8 mouse cellular contexts compared by ENCODE assay signal in genomic region chr7:67848589-67849508, GRCm38 (mm10).
DNase-seq lines count a peak whose midpoint lies in the region; ATAC-seq lines count a peak whose summit lies in the region.

No protein-coding gene starts in this region.

- peak; percentile 17 to 24 for DNase-seq in adrenal gland, adult 18-20 months (ENCODE audit: low spot score in 2 of 2)
- DNase-seq in embryo, embryonic 10.5 days (ENCODE audit: low spot score) = peak; percentile 91
- DNase-seq in gastrocnemius, postnatal 25 days = peak; percentile 46
- peak; percentile 50 for DNase-seq in hindlimb bud, embryonic 11.5 days (ENCODE audit: extremely low spot score, low read depth, low spot score)
- peak; percentile 67 to 68 for DNase-seq in left cerebral cortex, adult 18-20 months (ENCODE audit: low spot score in 2 of 2)
- DNase-seq in lung, postnatal 10 days = peak; percentile 82
- peak; percentile 71 for DNase-seq in right cerebral cortex, adult 18-20 months

- ATAC-seq in activated CD4-positive, CD25-positive, alpha-beta regulatory T cell, adult 4 months = no peak

Comparison
In these comparisons a context has a peak if more than half of its experiments do, and no peak if none do; other contexts are left out.
1. DNase-seq: peak in every context shown above with its lines; median percentile 91 in embryo, embryonic 10.5 days; 82 in lung, postnatal 10 days; 71 in right cerebral cortex, adult 18-20 months; 68 in left cerebral cortex, adult 18-20 months; 50 in hindlimb bud, embryonic 11.5 days; 46 in gastrocnemius, postnatal 25 days; 20 in adrenal gland, adult 18-20 months.